Mouse (Mus musculus): ENCODE results near the gene Crybg1. TPM values are rescaled to one million over a fixed set of nuclear protein-coding genes. Genes with fewer than 3 reads are reported as not detected.
A peak's percentile ranks its signal among the peaks of the same experiment; 100 is the strongest.

Gene Crybg1
- total RNA-seq, 1 experiment = 2.5 TPM

- H3K27ac ChIP-seq (ENCODE audit: insufficient read depth, low read depth, low read length, poor library complexity, severe bottlenecking) = no peak overlapping the region
- in situ Hi-C loops (cut with MboI; ENCODE audit: low sequenced_read_pairs in 2 of 2, unreplicated experiment in 2 of 2) = no loop called here
- no peaks in the 10 kb centered on the region for H3K36me3 ChIP-seq (ENCODE audit: control insufficient read depth, insufficient read depth, low read length, poor library complexity, severe bottlenecking)
- no peak for DNase-seq (ENCODE audit: low read depth, low spot score)
- no peak overlapping the region for H3K9ac ChIP-seq (ENCODE audit: insufficient read depth, low read depth, low read length, poor library complexity, severe bottlenecking)
- no peak overlapping the region for H3K4me3 ChIP-seq (ENCODE audit: insufficient read depth in 1 of 2, low read depth in 1 of 2, low read length in 2 of 2, poor library complexity in 1 of 2, severe bottlenecking in 1 of 2)
- TF ChIP-seq MAFK (IDR thresholded peaks at IDR 0.05; ENCODE audit: insufficient read depth, low read depth, low read length) (no peak), CHD2 (IDR thresholded peaks at IDR 0.05; ENCODE audit: low read depth, low read length) (no peak), ZNF384 (IDR thresholded peaks at IDR 0.05; ENCODE audit: low read depth, low read length) (no peak), HCFC1 (IDR thresholded peaks at IDR 0.05; ENCODE audit: borderline replicate concordance, insufficient read depth, low read length) (no peak), ZC3H11A (IDR thresholded peaks at IDR 0.05; ENCODE audit: borderline replicate concordance, low read depth, low read length) (no peak)
- peaks cover 1 to 6% of the 10 kb centered on the region in 2 experiments; a peak in 1 of 4 replicates for H3K4me1 ChIP-seq (ENCODE audit: control insufficient read depth in 2 of 2, insufficient read depth in 2 of 2, low read length in 2 of 2, poor library complexity in 1 of 2)
- no peaks in the 10 kb centered on the region for H3K9me3 ChIP-seq (ENCODE audit: control insufficient read depth, insufficient read depth, low read depth, low read length)
These were observed 103.9 kb downstream of the Crybg1 start for GRCm38 (mm10) chr10:44044727-44045126.

DNA sequence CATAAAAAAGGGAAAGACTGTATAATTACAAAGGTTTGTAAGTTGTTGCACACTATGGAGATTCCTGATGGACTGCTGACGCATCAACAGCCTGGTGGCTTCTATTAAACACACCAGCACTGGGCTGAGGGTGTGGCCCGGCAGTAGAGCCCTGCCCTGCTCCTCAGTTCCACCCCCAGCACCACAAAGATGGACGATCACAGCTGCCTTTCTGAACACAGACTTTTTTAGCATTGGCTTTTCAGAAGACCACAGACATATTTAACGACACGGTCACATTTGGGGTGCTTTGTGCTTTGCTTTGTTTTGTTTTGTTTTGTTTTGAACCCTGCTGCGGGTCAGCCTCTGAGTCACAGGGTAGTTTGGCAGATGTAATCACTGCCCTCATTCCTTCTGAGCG lies 105.0 kb downstream of the Crybg1 start:
- Histone ChIP-seq H3K36me3 (ENCODE audit: control insufficient read depth, insufficient read depth, low read length, poor library complexity, severe bottlenecking) (no peaks in the 10 kb centered on the region), H3K4me1 (ENCODE audit: control insufficient read depth in 2 of 2, insufficient read depth in 2 of 2, low read length in 2 of 2, poor library complexity in 1 of 2) (peaks cover 1 to 6% of the 10 kb centered on the region in 2 experiments; a peak in 1 of 4 replicates), H3K9ac (ENCODE audit: insufficient read depth, low read depth, low read length, poor library complexity, severe bottlenecking) (no peak overlapping the region), H3K9me3 (ENCODE audit: control insufficient read depth, insufficient read depth, low read depth, low read length) (no peaks in the 10 kb centered on the region), H3K27ac (ENCODE audit: insufficient read depth, low read depth, low read length, poor library complexity, severe bottlenecking) (no peak overlapping the region), H3K4me3 (ENCODE audit: insufficient read depth in 1 of 2, low read depth in 1 of 2, low read length in 2 of 2, poor library complexity in 1 of 2, severe bottlenecking in 1 of 2) (no peak overlapping the region)
- TF ChIP-seq CHD2 (IDR thresholded peaks at IDR 0.05; ENCODE audit: low read depth, low read length) (no peak), ZC3H11A (IDR thresholded peaks at IDR 0.05; ENCODE audit: borderline replicate concordance, low read depth, low read length) (no peak), MAFK (IDR thresholded peaks at IDR 0.05; ENCODE audit: insufficient read depth, low read depth, low read length) (no peak), HCFC1 (IDR thresholded peaks at IDR 0.05; ENCODE audit: borderline replicate concordance, insufficient read depth, low read length) (no peak), ZNF384 (IDR thresholded peaks at IDR 0.05; ENCODE audit: low read depth, low read length) (no peak)
- no peak for DNase-seq (ENCODE audit: low read depth, low spot score)
- in situ Hi-C loops (cut with MboI; ENCODE audit: low sequenced_read_pairs in 2 of 2, unreplicated experiment in 2 of 2) = no loop called here

- H3K9me3 ChIP-seq (ENCODE audit: control insufficient read depth, insufficient read depth, low read depth, low read length) = no peaks in the 10 kb centered on the region
- no peak overlapping the region for H3K9ac ChIP-seq (ENCODE audit: insufficient read depth, low read depth, low read length, poor library complexity, severe bottlenecking)
- no peak overlapping the region for H3K27ac ChIP-seq (ENCODE audit: insufficient read depth, low read depth, low read length, poor library complexity, severe bottlenecking)
- in situ Hi-C loops (cut with MboI; ENCODE audit: low sequenced_read_pairs in 2 of 2, unreplicated experiment in 2 of 2) = no loop called here
- no peaks in the 10 kb centered on the region for H3K36me3 ChIP-seq (ENCODE audit: control insufficient read depth, insufficient read depth, low read length, poor library complexity, severe bottlenecking)
- no peak for DNase-seq (ENCODE audit: low read depth, low spot score)
- no peak overlapping the region for H3K4me3 ChIP-seq (ENCODE audit: insufficient read depth in 1 of 2, low read depth in 1 of 2, low read length in 2 of 2, poor library complexity in 1 of 2, severe bottlenecking in 1 of 2)
- no peak for TF ChIP-seq ZC3H11A (IDR thresholded peaks at IDR 0.05; ENCODE audit: borderline replicate concordance, low read depth, low read length)
- TF ChIP-seq CHD2 (IDR thresholded peaks at IDR 0.05; ENCODE audit: low read depth, low read length) = no peak
- TF ChIP-seq ZNF384 (IDR thresholded peaks at IDR 0.05; ENCODE audit: low read depth, low read length) = no peak
- TF ChIP-seq MAFK (IDR thresholded peaks at IDR 0.05; ENCODE audit: insufficient read depth, low read depth, low read length) = no peak
- no peak for TF ChIP-seq HCFC1 (IDR thresholded peaks at IDR 0.05; ENCODE audit: borderline replicate concordance, insufficient read depth, low read length)
- H3K4me1 ChIP-seq (ENCODE audit: control insufficient read depth in 2 of 2, insufficient read depth in 2 of 2, low read length in 2 of 2, poor library complexity in 1 of 2) = peaks cover 1 to 10% of the 10 kb centered on the region in 2 experiments; a peak in 1 of 4 replicates
These were observed 109.5 kb downstream of the Crybg1 start for GRCm38 (mm10) chr10:44039185-44039584.

DNA sequence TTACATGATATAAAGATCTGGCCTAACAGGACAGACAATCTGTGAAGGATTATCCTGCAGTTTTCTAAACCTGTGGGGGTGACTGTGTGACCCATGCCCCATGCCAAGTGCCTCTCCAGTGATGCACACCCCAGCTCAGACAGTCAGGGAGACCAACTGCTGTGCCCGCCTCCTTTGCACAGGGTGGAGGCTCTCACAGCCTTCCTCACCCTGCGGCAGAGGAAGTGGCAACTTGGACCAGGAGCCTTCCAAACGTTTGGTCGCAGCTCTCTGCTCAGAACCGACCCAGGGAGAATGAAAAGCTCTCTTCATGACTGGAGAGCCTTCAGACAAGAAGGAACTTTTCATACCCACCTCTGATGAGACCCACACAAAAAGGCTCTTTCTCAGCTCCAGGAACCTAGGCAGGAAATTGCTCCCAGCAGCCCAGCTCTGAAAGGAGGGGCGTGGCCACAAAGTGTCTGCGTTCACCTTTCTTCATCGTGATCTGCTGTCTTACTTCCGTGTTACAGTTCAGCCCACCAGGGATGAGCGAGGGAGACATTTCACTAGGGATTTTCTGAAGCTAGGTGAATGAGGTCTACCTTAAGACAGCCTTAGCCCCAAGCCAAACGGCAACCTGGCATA lies 110.6 kb downstream of the Crybg1 start:
- Histone ChIP-seq H3K9ac (ENCODE audit: insufficient read depth, low read depth, low read length, poor library complexity, severe bottlenecking) (peak overlapping the region; percentile 7; the same call in 1 of the 2 replicates), H3K4me3 (ENCODE audit: insufficient read depth in 1 of 2, low read depth in 1 of 2, low read length in 2 of 2, poor library complexity in 1 of 2, severe bottlenecking in 1 of 2) (no peak overlapping the region), H3K4me1 (ENCODE audit: control insufficient read depth in 2 of 2, insufficient read depth in 2 of 2, low read length in 2 of 2, poor library complexity in 1 of 2) (peaks cover 0 to 5% of the 10 kb centered on the region in 2 experiments; a peak in 1 of 4 replicates), H3K36me3 (ENCODE audit: control insufficient read depth, insufficient read depth, low read length, poor library complexity, severe bottlenecking) (no peaks in the 10 kb centered on the region), H3K27ac (ENCODE audit: insufficient read depth, low read depth, low read length, poor library complexity, severe bottlenecking) (no peak overlapping the region), H3K9me3 (ENCODE audit: control insufficient read depth, insufficient read depth, low read depth, low read length) (no peaks in the 10 kb centered on the region)
- in situ Hi-C loops (cut with MboI; ENCODE audit: low sequenced_read_pairs in 2 of 2, unreplicated experiment in 2 of 2) = no loop called here
- no peak for TF ChIP-seq MAFK (IDR thresholded peaks at IDR 0.05; ENCODE audit: insufficient read depth, low read depth, low read length)
- no peak for TF ChIP-seq CHD2 (IDR thresholded peaks at IDR 0.05; ENCODE audit: low read depth, low read length)
- TF ChIP-seq HCFC1 (IDR thresholded peaks at IDR 0.05; ENCODE audit: borderline replicate concordance, insufficient read depth, low read length) = no peak
- no peak for TF ChIP-seq ZC3H11A (IDR thresholded peaks at IDR 0.05; ENCODE audit: borderline replicate concordance, low read depth, low read length)
- no peak for TF ChIP-seq ZNF384 (IDR thresholded peaks at IDR 0.05; ENCODE audit: low read depth, low read length)
- DNase-seq (ENCODE audit: low read depth, low spot score) = no peak
